Mouse (Mus musculus): Measurements from ENCODE around the gene Uggt1. TPM values are rescaled to one million over a fixed set of nuclear protein-coding genes. Genes with fewer than 3 reads are reported as not detected.
A peak's percentile ranks its signal among the peaks of the same experiment; 100 is the strongest.

Uggt1 gene
- polyA plus RNA-seq, 1 experiment from 2014 or later = 59.8 TPM

DNA sequence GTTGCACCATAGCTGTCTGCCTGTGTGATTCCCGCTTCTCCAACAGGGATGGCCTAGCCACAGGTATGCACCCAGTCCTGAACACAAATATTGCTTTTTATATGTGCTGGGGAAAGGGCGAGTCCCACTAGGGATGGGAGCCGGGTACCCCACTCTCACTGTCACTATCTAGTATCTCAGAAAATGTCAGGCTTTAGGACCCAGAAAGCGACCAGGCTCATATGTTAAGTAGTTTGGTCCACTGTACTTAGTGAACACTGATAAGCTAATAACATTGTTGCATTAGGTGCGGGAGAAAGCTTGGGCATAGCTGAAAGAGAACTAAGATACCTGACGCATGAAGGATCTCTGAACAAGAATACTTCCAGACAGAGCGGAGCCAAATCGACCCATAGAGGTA, 112.8 kb downstream of the Uggt1 start:
- Histone ChIP-seq H3K4me2 (replicated peaks) (no peak overlapping the region), H3K9ac (no peak overlapping the region), H3K9me3 (ENCODE audit: control insufficient read depth, low read length) (no peaks in the 10 kb centered on the region), H3K27me3 (ENCODE audit: control insufficient read depth, insufficient read depth, low read length) (no peaks in the 10 kb centered on the region), H3K27ac (no peak overlapping the region), H3K4me3 (replicated peaks; ENCODE audit: low read length) (no peak overlapping the region), H3K36me3 (replicated peaks; ENCODE audit: control insufficient read depth, insufficient read depth) (no peaks in the 10 kb centered on the region), H3K4me1 (replicated peaks; ENCODE audit: control insufficient read depth, insufficient read depth, low read length) (no peaks in the 10 kb centered on the region)
- no peak for DNase-seq (ENCODE audit: low spot score)
- WGBS = 77% methylated on average over 8 of the region's 8 CpGs
- 0 out of 2 replicates have a peak, but pooled peaks have one; percentile 8 for ATAC-seq (ENCODE audit: low FRiP score)

DNA sequence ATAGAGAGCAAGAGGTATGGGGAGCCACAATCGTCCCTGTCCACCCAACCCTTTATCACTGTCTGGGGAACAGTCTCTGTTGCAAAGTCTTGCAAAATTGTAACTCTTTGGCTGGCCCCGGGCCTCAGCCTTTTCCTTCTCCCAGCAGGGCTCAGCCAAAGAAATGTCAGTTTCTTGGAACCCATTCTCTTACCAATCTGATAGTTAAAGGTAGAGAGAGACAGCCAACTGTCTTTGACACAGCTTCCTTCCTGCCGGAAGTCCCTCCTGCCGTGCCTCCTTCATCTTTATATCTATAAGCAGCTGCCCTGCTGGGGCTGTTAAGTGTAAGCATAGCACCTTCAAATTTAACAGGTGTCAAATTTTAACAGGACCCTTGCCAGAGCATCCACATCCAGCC, 113.4 kb downstream of the Uggt1 start:
- Histone ChIP-seq H3K9ac (no peak overlapping the region), H3K4me1 (replicated peaks; ENCODE audit: control insufficient read depth, insufficient read depth, low read length) (no peaks in the 10 kb centered on the region), H3K4me3 (replicated peaks; ENCODE audit: low read length) (no peak overlapping the region), H3K27ac (no peak overlapping the region), H3K36me3 (replicated peaks; ENCODE audit: control insufficient read depth, insufficient read depth) (no peaks in the 10 kb centered on the region), H3K27me3 (ENCODE audit: control insufficient read depth, insufficient read depth, low read length) (no peaks in the 10 kb centered on the region), H3K4me2 (replicated peaks) (no peak overlapping the region), H3K9me3 (ENCODE audit: control insufficient read depth, low read length) (no peaks in the 10 kb centered on the region)
- 49% methylated on average over 4 of the region's 4 CpGs for WGBS
- DNase-seq (ENCODE audit: low spot score) (no peak), ATAC-seq (ENCODE audit: low FRiP score) (no peak)

DNA sequence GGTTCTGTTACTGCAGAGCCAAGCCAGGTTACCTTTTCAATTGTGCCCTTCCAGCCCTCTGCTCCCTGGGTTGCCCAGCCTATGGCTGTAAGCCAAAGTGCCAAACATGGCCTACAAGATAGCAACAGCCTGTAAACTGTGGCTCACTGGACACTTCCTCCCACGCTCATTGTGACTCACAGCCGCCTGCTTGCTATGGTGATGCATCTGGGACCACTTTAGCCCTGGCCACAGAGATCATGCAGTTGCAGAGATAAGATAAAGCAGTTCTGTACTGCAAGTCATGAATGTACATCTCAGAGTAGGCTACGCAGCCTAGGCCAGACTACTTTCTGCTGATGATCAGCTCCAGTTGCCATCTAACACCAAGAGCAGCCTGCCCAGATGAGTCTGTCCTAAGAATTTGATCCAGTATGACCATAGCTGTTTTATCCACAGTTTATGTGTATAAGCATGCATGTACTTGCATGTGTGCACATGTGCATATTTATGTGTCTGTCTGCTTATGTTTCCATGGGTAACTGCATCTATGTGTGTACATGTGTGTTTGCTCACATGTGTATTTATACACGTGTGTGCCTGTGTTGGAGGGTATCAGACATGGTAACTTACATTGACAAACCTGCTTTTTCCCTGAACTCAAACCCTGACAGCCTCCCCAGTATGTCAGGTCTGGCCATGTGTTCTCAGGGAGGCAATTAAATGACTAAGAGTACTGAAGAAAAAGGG, 114.0 kb downstream of the Uggt1 start:
- H3K27me3 ChIP-seq (ENCODE audit: control insufficient read depth, insufficient read depth, low read length) = no peaks in the 10 kb centered on the region
- H3K36me3 ChIP-seq (replicated peaks; ENCODE audit: control insufficient read depth, insufficient read depth) = no peaks in the 10 kb centered on the region
- no peak for ATAC-seq (ENCODE audit: low FRiP score)
- no peak overlapping the region for H3K9ac ChIP-seq
- WGBS = 94% methylated on average over 4 of the region's 4 CpGs
- H3K4me2 ChIP-seq (replicated peaks) = no peak overlapping the region
- DNase-seq (ENCODE audit: low spot score) = no peak
- no peaks in the 10 kb centered on the region for H3K9me3 ChIP-seq (ENCODE audit: control insufficient read depth, low read length)
- no peaks in the 10 kb centered on the region for H3K4me1 ChIP-seq (replicated peaks; ENCODE audit: control insufficient read depth, insufficient read depth, low read length)
- H3K27ac ChIP-seq = no peak overlapping the region
- H3K4me3 ChIP-seq (replicated peaks; ENCODE audit: low read length) = no peak overlapping the region

DNA sequence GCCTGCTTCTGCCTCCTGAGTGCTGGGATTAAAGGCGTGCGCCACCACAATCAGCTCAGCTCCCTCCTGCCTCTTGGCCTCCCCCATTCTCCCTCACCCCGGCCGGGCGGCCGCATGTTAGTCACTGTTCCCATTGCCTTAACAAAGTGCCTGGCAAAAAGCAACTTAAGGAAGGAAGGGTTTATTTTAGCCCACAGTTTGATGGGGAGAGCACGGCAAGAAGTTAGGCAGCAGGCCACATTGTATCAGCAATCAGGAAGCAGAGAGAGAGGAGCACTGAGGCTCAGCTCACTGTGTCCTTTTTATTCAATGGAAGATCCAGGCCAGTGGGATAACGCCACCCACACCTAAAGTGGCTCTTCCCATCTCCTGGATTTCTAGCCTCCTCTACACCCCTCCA, 114.6 kb downstream of the Uggt1 start:
- no peak for ATAC-seq (ENCODE audit: low FRiP score)
- H3K27ac ChIP-seq = no peak overlapping the region
- no peaks in the 10 kb centered on the region for H3K4me1 ChIP-seq (replicated peaks; ENCODE audit: control insufficient read depth, insufficient read depth, low read length)
- H3K27me3 ChIP-seq (ENCODE audit: control insufficient read depth, insufficient read depth, low read length) = no peaks in the 10 kb centered on the region
- DNase-seq (ENCODE audit: low spot score) = no peak
- H3K36me3 ChIP-seq (replicated peaks; ENCODE audit: control insufficient read depth, insufficient read depth) = no peaks in the 10 kb centered on the region
- no peaks in the 10 kb centered on the region for H3K9me3 ChIP-seq (ENCODE audit: control insufficient read depth, low read length)
- no peak overlapping the region for H3K9ac ChIP-seq
- H3K4me2 ChIP-seq (replicated peaks) = no peak overlapping the region
- WGBS = 91% methylated on average over 8 of the region's 8 CpGs
- H3K4me3 ChIP-seq (replicated peaks; ENCODE audit: low read length) = no peak overlapping the region

DNA sequence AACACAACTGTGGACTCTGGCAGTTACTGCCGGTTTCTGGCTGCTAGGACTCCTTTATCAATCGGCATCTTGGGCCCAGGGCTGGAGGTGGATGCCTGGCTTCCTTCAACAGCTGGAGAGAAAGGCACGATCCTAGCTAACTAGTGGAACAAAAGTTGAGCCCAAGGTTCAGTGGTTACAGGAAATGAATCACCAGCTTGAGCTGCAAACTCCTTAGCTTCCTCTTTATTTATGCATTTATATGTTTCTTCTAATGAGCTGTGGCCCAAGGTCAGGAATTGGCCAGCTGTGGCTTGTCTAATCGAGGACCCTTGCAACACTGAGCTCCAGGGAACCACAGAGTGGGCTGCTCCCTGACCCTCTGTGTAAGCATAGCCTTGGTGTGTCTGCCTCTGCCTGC, 115.4 kb downstream of the Uggt1 start:
- no peak for ATAC-seq (ENCODE audit: low FRiP score)

DNA sequence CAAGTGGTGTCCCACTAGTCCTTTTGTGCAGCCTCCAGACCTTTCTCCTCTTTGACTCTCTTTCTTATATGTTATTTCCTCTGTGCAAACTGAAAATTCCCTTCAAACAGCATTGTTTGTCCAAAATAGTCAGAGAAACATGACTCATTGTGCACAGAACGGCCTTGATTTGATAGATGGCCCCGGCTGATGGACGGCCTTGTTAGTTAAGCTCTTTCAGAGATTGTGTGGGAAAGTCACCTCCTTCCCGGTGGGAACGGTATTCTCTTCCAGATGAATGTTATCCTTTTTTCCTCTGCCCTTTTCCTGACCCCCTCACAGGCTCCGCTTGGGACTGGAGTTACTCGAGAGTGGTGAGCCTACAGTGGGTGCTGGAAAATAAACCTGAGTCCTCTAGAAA, 119.4 kb downstream of the Uggt1 start:
- ATAC-seq (ENCODE audit: low FRiP score) (no peak), DNase-seq (ENCODE audit: low spot score) (no peak)
- Histone ChIP-seq H3K4me2 (replicated peaks) (no peak overlapping the region), H3K4me3 (replicated peaks; ENCODE audit: low read length) (no peak overlapping the region), H3K9ac (no peak overlapping the region), H3K9me3 (ENCODE audit: control insufficient read depth, low read length) (no peaks in the 10 kb centered on the region), H3K27me3 (ENCODE audit: control insufficient read depth, insufficient read depth, low read length) (no peaks in the 10 kb centered on the region), H3K36me3 (replicated peaks; ENCODE audit: control insufficient read depth, insufficient read depth) (no peaks in the 10 kb centered on the region), H3K4me1 (replicated peaks; ENCODE audit: control insufficient read depth, insufficient read depth, low read length) (no peaks in the 10 kb centered on the region), H3K27ac (no peak overlapping the region)
- WGBS = 47% methylated on average over 7 of the region's 7 CpGs

More for the DNA sequence above, 115.4 kb downstream of the Uggt1 start:
- Histone ChIP-seq H3K4me3 (replicated peaks; ENCODE audit: low read length) (no peak overlapping the region), H3K9ac (no peak overlapping the region), H3K27me3 (ENCODE audit: control insufficient read depth, insufficient read depth, low read length) (no peaks in the 10 kb centered on the region), H3K4me2 (replicated peaks) (no peak overlapping the region), H3K4me1 (replicated peaks; ENCODE audit: control insufficient read depth, insufficient read depth, low read length) (no peaks in the 10 kb centered on the region), H3K27ac (no peak overlapping the region), H3K9me3 (ENCODE audit: control insufficient read depth, low read length) (no peaks in the 10 kb centered on the region), H3K36me3 (replicated peaks; ENCODE audit: control insufficient read depth, insufficient read depth) (no peaks in the 10 kb centered on the region)
- DNase-seq (ENCODE audit: low spot score) = no peak
- WGBS = 68% methylated on average over 4 of the region's 4 CpGs

DNA sequence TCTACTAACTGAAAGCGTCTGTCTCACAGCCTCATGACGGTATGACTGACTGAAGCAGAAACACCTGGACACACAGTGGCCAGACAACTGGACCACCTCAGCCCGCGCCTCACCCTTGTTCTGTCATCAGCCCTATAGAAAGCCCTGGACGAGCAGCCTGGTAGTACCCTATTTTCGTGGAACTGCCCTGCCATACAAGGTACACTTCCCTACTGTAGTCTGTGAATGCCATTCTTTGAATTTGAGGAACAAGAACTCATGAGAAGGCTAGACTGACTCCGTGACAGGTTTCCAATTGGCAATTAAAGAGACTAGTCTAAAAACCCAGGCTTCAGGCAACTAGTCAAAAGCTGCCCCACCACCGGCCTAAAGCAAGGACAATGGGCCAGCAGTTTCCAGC, 123.3 kb downstream of the Uggt1 start:
- Histone ChIP-seq H3K9ac (no peak overlapping the region), H3K36me3 (replicated peaks; ENCODE audit: control insufficient read depth, insufficient read depth) (no peaks in the 10 kb centered on the region), H3K4me1 (replicated peaks; ENCODE audit: control insufficient read depth, insufficient read depth, low read length) (no peaks in the 10 kb centered on the region), H3K9me3 (ENCODE audit: control insufficient read depth, low read length) (no peaks in the 10 kb centered on the region), H3K27ac (no peak overlapping the region), H3K4me2 (replicated peaks) (no peak overlapping the region), H3K4me3 (replicated peaks; ENCODE audit: low read length) (no peak overlapping the region), H3K27me3 (ENCODE audit: control insufficient read depth, insufficient read depth, low read length) (no peaks in the 10 kb centered on the region)
- DNase-seq (ENCODE audit: low spot score) (no peak), ATAC-seq (ENCODE audit: low FRiP score) (no peak)
- WGBS = 82% methylated on average over 8 of the region's 8 CpGs

DNA sequence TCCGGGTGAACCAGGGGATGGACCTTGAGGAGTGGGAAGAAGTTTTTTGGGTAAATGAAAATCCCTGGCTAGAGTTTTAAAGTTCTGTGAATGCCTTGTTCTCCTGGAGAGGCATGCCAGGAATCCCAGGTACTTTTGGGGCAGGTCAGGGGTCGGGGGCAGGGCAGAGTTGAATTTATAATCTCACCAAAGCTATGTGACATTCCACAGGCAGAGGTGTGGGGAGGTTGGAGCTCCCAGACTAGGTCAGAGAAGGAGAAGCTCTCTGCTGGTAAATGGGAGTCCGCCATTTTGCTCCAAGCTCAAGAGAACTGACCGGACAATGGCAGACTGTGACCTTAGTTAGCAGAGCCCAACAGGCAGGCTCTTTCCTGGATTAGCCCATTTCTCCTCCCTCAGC, 125.1 kb downstream of the Uggt1 start:
- Histone ChIP-seq H3K36me3 (replicated peaks; ENCODE audit: control insufficient read depth, insufficient read depth) (no peaks in the 10 kb centered on the region), H3K27ac (no peak overlapping the region), H3K4me1 (replicated peaks; ENCODE audit: control insufficient read depth, insufficient read depth, low read length) (no peaks in the 10 kb centered on the region), H3K27me3 (ENCODE audit: control insufficient read depth, insufficient read depth, low read length) (no peaks in the 10 kb centered on the region), H3K4me3 (replicated peaks; ENCODE audit: low read length) (no peak overlapping the region), H3K9me3 (ENCODE audit: control insufficient read depth, low read length) (no peaks in the 10 kb centered on the region), H3K4me2 (replicated peaks) (no peak overlapping the region), H3K9ac (no peak overlapping the region)
- ATAC-seq (ENCODE audit: low FRiP score) (no peak), DNase-seq (ENCODE audit: low spot score) (no peak)
- 90% methylated on average over 4 of the region's 4 CpGs for WGBS

DNA sequence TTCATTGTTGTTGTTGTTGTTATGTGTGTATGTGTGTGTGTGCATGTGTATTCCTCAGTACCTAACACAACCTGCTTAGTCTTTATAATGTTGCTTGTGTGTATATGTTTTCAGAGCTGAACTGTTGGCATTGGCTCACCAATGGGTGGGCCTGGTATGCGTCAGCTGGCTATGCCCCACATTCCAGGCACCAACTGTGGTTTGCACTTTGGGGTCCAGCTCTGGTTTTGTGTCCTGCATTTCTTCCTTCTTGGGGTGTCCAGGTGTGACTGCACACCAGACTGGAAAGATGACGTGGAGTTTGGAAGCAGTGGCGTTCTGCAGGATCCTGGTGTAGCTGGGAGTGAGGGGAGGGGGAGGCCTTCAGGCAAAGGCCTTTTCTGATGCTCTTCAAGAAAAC, 125.6 kb downstream of the Uggt1 start:
- no peak overlapping the region for H3K4me3 ChIP-seq (replicated peaks; ENCODE audit: low read length)
- no peak overlapping the region for H3K4me2 ChIP-seq (replicated peaks)
- no peaks in the 10 kb centered on the region for H3K9me3 ChIP-seq (ENCODE audit: control insufficient read depth, low read length)
- H3K27ac ChIP-seq = no peak overlapping the region
- no peaks in the 10 kb centered on the region for H3K36me3 ChIP-seq (replicated peaks; ENCODE audit: control insufficient read depth, insufficient read depth)
- DNase-seq (ENCODE audit: low spot score) (no peak), ATAC-seq (ENCODE audit: low FRiP score) (no peak)
- WGBS = 90% methylated on average over 3 of the region's 3 CpGs
- H3K27me3 ChIP-seq (ENCODE audit: control insufficient read depth, insufficient read depth, low read length) = no peaks in the 10 kb centered on the region
- H3K9ac ChIP-seq = no peak overlapping the region
- no peaks in the 10 kb centered on the region for H3K4me1 ChIP-seq (replicated peaks; ENCODE audit: control insufficient read depth, insufficient read depth, low read length)

Measured in hindbrain, embryonic 14.5 days (tissue).